Mouse (Mus musculus): Measurements from ENCODE around the gene Cyb561d1. TPM values are rescaled to one million over a fixed set of nuclear protein-coding genes. Genes with fewer than 3 reads are reported as not detected.

Gene Cyb561d1
- polyA plus RNA-seq, 1 experiment from 2014 or later = 2.6 TPM

GRCm38 (mm10) chr3:108186098-108187047, 14.6 kb downstream of the Cyb561d1 start, which contains the start of gene Amigo1:
TSS of gene Amigo1 (plus strand) at chr3:108186335.
- Histone ChIP-seq H3K9me3 (ENCODE audit: control insufficient read depth, low read length) (no peaks in the 10 kb centered on the region), H3K4me2 (ENCODE audit: low read length) (peak within 1 kb of the TSS; percentile 63), H3K9ac (ENCODE audit: low read length) (peak within 1 kb of the TSS; percentile 58), H3K4me1 (replicated peaks; ENCODE audit: control insufficient read depth, insufficient read depth, low read length) (peaks cover 23% of the 10 kb centered on the region), H3K27ac (ENCODE audit: low read depth) (no peak within 1 kb of the TSS), H3K27me3 (replicated peaks; ENCODE audit: control insufficient read depth, insufficient read depth, low read length) (0 out of 2 replicates have a peak, but pooled peaks cover 4% of the 10 kb centered on the region), H3K4me3 (ENCODE audit: low read depth, low read length) (peak within 1 kb of the TSS; percentile 65), H3K36me3 (ENCODE audit: control insufficient read depth, insufficient read depth, low read length) (no peaks in the 10 kb centered on the region)
- peak; percentile 69 for DNase-seq (ENCODE audit: low spot score)
- peak; percentile 56 for ATAC-seq (replicated peaks; ENCODE audit: low FRiP score, low TSS enrichment, low read depth)
- WGBS = 2% methylated on average over 66 of the region's 100 CpGs

GRCm38 (mm10) chr3:108185460-108186097, 15.4 kb downstream of the Cyb561d1 start:
- ATAC-seq (replicated peaks; ENCODE audit: low FRiP score, low TSS enrichment, low read depth) (no peak), DNase-seq (ENCODE audit: low spot score) (peak; percentile 60)
- Histone ChIP-seq H3K9ac (ENCODE audit: low read length) (peak overlapping the region; percentile 58; the same call in 1 of the 2 replicates), H3K27ac (ENCODE audit: low read depth) (no peak overlapping the region), H3K4me2 (ENCODE audit: low read length) (peak overlapping the region; percentile 63), H3K36me3 (ENCODE audit: control insufficient read depth, insufficient read depth, low read length) (no peaks in the 10 kb centered on the region), H3K27me3 (replicated peaks; ENCODE audit: control insufficient read depth, insufficient read depth, low read length) (0 out of 2 replicates have a peak, but pooled peaks cover 4% of the 10 kb centered on the region), H3K4me1 (replicated peaks; ENCODE audit: control insufficient read depth, insufficient read depth, low read length) (peaks cover 22% of the 10 kb centered on the region; the same call in 1 of the 2 replicates), H3K9me3 (ENCODE audit: control insufficient read depth, low read length) (no peaks in the 10 kb centered on the region), H3K4me3 (ENCODE audit: low read depth, low read length) (peak overlapping the region; percentile 65)
- 2% methylated on average over 16 of the region's 16 CpGs for WGBS

DNA sequence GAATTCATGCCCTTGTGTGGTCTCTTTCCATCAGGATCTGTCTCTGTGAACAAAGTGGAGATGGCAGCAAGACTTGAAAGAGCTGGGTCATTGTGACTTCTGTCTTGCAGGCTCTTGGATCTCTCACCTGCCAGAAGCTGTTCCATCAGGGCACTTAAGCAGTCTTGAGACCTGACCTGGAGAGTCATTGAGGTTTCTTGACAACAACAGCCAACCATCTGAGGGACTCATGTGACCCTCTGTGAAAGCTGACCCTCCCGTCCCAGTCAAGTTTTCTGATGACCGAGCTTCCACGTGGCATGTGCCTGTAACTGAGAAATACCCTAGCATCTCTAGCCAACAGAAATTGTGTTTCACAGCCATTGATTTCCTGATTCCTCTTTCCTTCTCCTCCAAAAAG, 16.3 kb downstream of the Cyb561d1 start:
- 76% methylated on average over 3 of the region's 3 CpGs for WGBS
- H3K4me2 ChIP-seq (ENCODE audit: low read length) = no peak overlapping the region
- no peak for ATAC-seq (replicated peaks; ENCODE audit: low FRiP score, low TSS enrichment, low read depth)
- peaks cover 18% of the 10 kb centered on the region; the same call in 1 of the 2 replicates for H3K4me1 ChIP-seq (replicated peaks; ENCODE audit: control insufficient read depth, insufficient read depth, low read length)
- no peaks in the 10 kb centered on the region for H3K9me3 ChIP-seq (ENCODE audit: control insufficient read depth, low read length)
- 0 out of 2 replicates have a peak, but pooled peaks cover 4% of the 10 kb centered on the region for H3K27me3 ChIP-seq (replicated peaks; ENCODE audit: control insufficient read depth, insufficient read depth, low read length)
- no peak overlapping the region for H3K4me3 ChIP-seq (ENCODE audit: low read depth, low read length)
- H3K9ac ChIP-seq (ENCODE audit: low read length) = no peak overlapping the region
- DNase-seq (ENCODE audit: low spot score) = peak; percentile 36
- H3K36me3 ChIP-seq (ENCODE audit: control insufficient read depth, insufficient read depth, low read length) = no peaks in the 10 kb centered on the region
- H3K27ac ChIP-seq (ENCODE audit: low read depth) = no peak overlapping the region

DNA sequence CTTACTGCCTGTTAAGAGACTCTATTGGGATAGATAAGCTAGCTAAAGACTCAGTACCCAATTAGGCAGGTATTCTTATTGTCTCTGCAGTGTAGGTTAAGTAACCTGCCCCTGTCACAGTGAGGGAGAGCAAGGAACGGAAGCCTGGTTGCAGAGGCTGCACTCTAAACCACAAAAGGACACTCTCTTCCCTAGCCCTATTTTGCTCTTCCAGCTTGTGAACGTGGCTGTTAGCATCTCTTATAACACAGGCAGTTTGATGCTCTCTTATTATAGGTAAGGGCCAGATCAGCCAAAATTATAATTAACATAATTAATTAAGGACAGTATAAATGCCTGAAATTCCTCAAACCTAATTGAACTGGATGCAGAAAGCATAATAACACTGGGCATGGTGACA, 20.5 kb downstream of the Cyb561d1 start:
- H3K27ac ChIP-seq (ENCODE audit: low read depth) = no peak overlapping the region
- H3K9me3 ChIP-seq (ENCODE audit: control insufficient read depth, low read length) = no peaks in the 10 kb centered on the region
- ATAC-seq (replicated peaks; ENCODE audit: low FRiP score, low TSS enrichment, low read depth) = no peak

GRCm38 (mm10) chr3:108178756-108179715, 22.0 kb downstream of the Cyb561d1 start:
- Histone ChIP-seq H3K27me3 (replicated peaks; ENCODE audit: control insufficient read depth, insufficient read depth, low read length) (0 out of 2 replicates have a peak, but pooled peaks cover 2% of the 10 kb centered on the region), H3K4me1 (replicated peaks; ENCODE audit: control insufficient read depth, insufficient read depth, low read length) (peaks cover 11% of the 10 kb centered on the region), H3K36me3 (ENCODE audit: control insufficient read depth, insufficient read depth, low read length) (no peaks in the 10 kb centered on the region), H3K4me2 (ENCODE audit: low read length) (no peak overlapping the region), H3K27ac (ENCODE audit: low read depth) (no peak overlapping the region), H3K9me3 (ENCODE audit: control insufficient read depth, low read length) (no peaks in the 10 kb centered on the region), H3K4me3 (ENCODE audit: low read depth, low read length) (no peak overlapping the region), H3K9ac (ENCODE audit: low read length) (no peak overlapping the region)
- ATAC-seq (replicated peaks; ENCODE audit: low FRiP score, low TSS enrichment, low read depth) (0 out of 2 replicates have a peak, but pooled peaks have one; percentile 43), DNase-seq (ENCODE audit: low spot score) (peak; percentile 55)
- WGBS = 54% methylated on average over 7 of the region's 7 CpGs

More for the DNA sequence above, 20.5 kb downstream of the Cyb561d1 start:
- Histone ChIP-seq H3K27me3 (replicated peaks; ENCODE audit: control insufficient read depth, insufficient read depth, low read length) (0 out of 2 replicates have a peak, but pooled peaks cover 4% of the 10 kb centered on the region), H3K4me1 (replicated peaks; ENCODE audit: control insufficient read depth, insufficient read depth, low read length) (peaks cover 11% of the 10 kb centered on the region; the same call in 1 of the 2 replicates), H3K36me3 (ENCODE audit: control insufficient read depth, insufficient read depth, low read length) (no peaks in the 10 kb centered on the region), H3K4me2 (ENCODE audit: low read length) (no peak overlapping the region), H3K9ac (ENCODE audit: low read length) (no peak overlapping the region), H3K4me3 (ENCODE audit: low read depth, low read length) (no peak overlapping the region)
- peak; percentile 9 for DNase-seq (ENCODE audit: low spot score)
- 53% methylated on average over 2 of the region's 2 CpGs for WGBS

- no peak for DNase-seq (ENCODE audit: low spot score)
- WGBS = 31% methylated on average over 14 of the region's 14 CpGs
Observed at GRCm38 (mm10) chr3:108174672-108175531, 26.1 kb downstream of the Cyb561d1 start.

DNA sequence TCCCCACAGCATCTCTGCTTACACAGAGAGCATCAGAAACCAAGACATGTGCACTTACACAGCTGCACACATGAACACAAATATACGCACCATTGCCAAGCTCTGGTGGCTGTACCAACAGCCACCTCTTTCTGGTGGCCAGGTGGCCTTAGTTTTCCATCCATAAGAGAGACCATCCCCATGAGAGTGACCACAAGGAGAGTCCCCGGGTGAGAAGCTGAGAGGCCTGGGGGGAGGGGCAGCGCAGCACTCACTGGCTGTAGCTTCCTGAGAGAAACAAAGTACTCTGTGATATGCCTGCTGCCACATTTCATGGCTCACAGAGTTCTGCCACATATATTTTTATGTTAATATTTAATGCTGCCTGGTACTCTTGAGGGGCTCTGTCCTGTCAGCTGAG, 31.8 kb downstream of the Cyb561d1 start:
- no peak overlapping the region for H3K27ac ChIP-seq (ENCODE audit: low read depth)
- H3K4me3 ChIP-seq (ENCODE audit: low read depth, low read length) = no peak overlapping the region
- no peak for ATAC-seq (replicated peaks; ENCODE audit: low FRiP score, low TSS enrichment, low read depth)
- H3K9me3 ChIP-seq (ENCODE audit: control insufficient read depth, low read length) = no peaks in the 10 kb centered on the region
- DNase-seq (ENCODE audit: low spot score) = peak; percentile 46
- no peak overlapping the region for H3K9ac ChIP-seq (ENCODE audit: low read length)
- peaks cover 11% of the 10 kb centered on the region for H3K4me1 ChIP-seq (replicated peaks; ENCODE audit: control insufficient read depth, insufficient read depth, low read length)
- no peaks in the 10 kb centered on the region for H3K36me3 ChIP-seq (ENCODE audit: control insufficient read depth, insufficient read depth, low read length)
- H3K4me2 ChIP-seq (ENCODE audit: low read length) = no peak overlapping the region
- H3K27me3 ChIP-seq (replicated peaks; ENCODE audit: control insufficient read depth, insufficient read depth, low read length) = 0 out of 2 replicates have a peak, but pooled peaks cover 2% of the 10 kb centered on the region
- 44% methylated on average over 3 of the region's 3 CpGs for WGBS

More at GRCm38 (mm10) chr3:108174672-108175531, 26.1 kb downstream of the Cyb561d1 start:
- H3K4me3 ChIP-seq (ENCODE audit: low read depth, low read length) = no peak overlapping the region
- H3K4me2 ChIP-seq (ENCODE audit: low read length) = peak overlapping the region; percentile 7
- no peaks in the 10 kb centered on the region for H3K36me3 ChIP-seq (ENCODE audit: control insufficient read depth, insufficient read depth, low read length)
- H3K9me3 ChIP-seq (ENCODE audit: control insufficient read depth, low read length) = no peaks in the 10 kb centered on the region
- H3K27me3 ChIP-seq (replicated peaks; ENCODE audit: control insufficient read depth, insufficient read depth, low read length) = 0 out of 2 replicates have a peak, but pooled peaks cover 2% of the 10 kb centered on the region
- ATAC-seq (replicated peaks; ENCODE audit: low FRiP score, low TSS enrichment, low read depth) = 0 out of 2 replicates have a peak, but pooled peaks have one; percentile 27
- no peak overlapping the region for H3K27ac ChIP-seq (ENCODE audit: low read depth)
- H3K9ac ChIP-seq (ENCODE audit: low read length) = no peak overlapping the region
- peaks cover 11% of the 10 kb centered on the region for H3K4me1 ChIP-seq (replicated peaks; ENCODE audit: control insufficient read depth, insufficient read depth, low read length)

Measured in intestine, embryonic 14.5 days (tissue).